Mouse (Mus musculus) megakaryocyte progenitor cell, adult 5-6 weeks (primary cell): ENCODE measurements around the gene Cep41. TPM values are rescaled to one million over a fixed set of nuclear protein-coding genes. Genes with fewer than 3 reads are reported as not detected.
A peak's percentile ranks its signal among the peaks of the same experiment; 100 is the strongest.

ENCODE experiments used
- ATAC-seq: replicated peaks from 2 replicates; pipeline ENCODE4 v1.8.0; 2016; ENCODE audit warnings: mild to moderate bottlenecking, moderate TSS enrichment, inconsistent platforms; ENCODE audit not compliant: poor library complexity
- total RNA-seq, 2 experiments: library from RNA; stranded (forward) in 1 of 2; stranded (reverse) in 1 of 2; fragments of 157-497, 149-512 nt in 1 of 2; fragments of 200-1000 nt in 1 of 2; gene quantifications; 2 replicates each; pipeline versions ENCODE4 v1.2.3 to v1.2.4; 2015 to 2017

The Cep41 gene
- total RNA-seq, 2 experiments from 2014 or later = 5.2 to 10.2 TPM

- ATAC-seq = no peak
Measured at GRCm38 (mm10) chr6:30636186-30636842, 57.2 kb downstream of the Cep41 start.

DNA sequence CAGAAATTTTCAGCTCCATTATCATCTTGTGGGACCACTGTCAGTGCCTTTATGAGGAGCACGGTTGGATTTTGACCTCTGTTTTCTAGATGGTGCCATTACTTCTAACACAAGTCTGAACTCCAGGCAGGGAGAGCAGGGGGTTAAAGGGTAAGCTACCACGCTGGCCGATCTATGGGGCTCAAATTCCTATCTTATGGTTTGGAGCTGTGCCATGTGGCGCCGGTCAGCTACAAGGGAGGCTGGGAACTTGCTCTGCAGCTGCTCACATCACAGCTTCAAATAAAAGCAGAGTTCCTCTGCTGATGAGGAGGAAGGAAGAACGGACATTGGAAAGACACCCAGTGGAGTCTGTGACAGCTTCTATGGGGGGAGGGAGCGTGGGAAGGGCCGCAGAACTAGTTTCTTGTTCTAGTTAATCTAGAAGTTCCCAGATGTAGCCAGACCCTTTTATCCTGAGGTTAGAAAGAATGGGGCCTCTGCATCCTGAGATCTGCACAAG lies 58.1 kb downstream of the Cep41 start:
- no peak for ATAC-seq

DNA sequence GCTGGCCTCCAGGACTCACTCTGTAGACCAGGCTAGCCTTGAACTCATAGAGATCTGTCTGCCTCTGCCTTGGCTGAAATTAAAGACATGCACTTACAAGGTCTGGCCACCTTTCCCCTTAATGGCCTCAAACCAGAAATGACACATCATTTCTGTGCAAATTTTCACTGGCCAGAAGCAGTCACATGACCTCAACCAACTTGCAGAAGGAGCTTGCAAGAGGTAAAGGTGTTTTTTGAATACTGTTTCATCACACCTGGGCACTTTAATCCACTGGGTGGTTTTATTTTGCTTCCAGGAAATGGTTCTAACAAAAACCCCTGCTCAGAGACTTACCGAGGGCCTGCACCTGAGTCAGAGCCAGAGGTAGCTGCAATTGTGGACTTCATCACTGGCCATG lies 63.6 kb downstream of the Cep41 start:
- no peak for ATAC-seq

- no peak for ATAC-seq
Measured at GRCm38 (mm10) chr6:30628152-30628551, 65.4 kb downstream of the Cep41 start.

GRCm38 (mm10) chr6:30624763-30625162 lies 68.8 kb downstream of the Cep41 start:
- ATAC-seq = no peak

DNA sequence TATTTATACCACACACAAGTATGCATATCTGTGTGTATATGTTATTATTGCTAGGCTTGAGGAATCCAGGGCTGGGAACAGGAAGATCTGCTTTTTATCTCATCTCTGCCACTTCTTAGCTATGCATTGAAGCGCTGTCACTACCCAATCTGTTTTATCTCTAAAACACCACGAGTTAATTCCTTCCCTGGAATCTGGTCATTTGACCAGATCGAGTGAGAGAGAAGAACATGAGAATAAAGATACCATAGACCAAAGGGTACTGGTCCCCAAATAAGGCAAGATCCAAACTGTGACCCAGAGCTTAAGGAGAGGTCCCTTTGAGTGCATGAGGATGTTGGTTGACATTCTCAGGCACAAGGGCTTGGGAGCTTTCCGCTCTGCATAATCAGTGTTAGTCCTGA lies 71.6 kb downstream of the Cep41 start:
- no peak for ATAC-seq

DNA sequence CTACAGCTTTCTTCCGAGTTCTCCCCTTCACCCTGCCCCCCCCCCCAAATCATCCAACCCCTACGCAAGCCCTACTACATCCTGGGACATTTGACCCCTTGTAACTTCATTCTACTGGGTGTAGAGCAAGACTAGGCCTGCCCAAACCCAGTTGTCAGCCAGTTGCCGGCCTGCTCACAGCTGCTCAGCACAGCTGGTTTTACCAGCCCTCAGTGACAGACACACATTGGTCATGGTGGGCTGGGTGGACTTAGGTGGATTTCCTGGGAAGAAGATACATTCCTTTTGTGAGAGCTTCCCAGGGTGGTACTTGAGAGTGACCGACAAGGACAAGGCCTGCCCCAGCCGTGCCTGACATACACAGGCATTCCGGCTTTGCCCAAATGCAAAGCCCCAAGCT lies 72.6 kb downstream of the Cep41 start:
- ATAC-seq = no peak

DNA sequence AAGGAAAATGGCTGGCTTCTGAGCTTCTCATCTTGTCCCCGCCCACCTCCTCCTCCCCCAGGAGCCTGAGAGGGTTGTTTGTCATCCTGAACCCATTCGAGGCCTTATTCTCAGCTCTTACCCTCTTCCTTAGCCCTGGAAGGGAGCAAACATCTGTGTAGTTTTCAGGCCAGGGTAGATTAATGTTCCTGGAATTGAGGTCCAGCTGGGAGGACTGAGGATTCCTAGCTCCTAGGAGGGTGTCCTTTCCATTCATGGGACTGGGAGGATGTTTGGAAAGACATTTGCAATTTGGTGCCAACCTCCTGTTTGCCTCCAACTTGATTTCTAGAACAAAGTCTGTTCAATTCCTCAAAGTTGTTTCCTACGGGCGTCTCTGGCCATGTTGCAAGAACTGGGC lies 73.0 kb downstream of the Cep41 start:
- ATAC-seq = no peak

GRCm38 (mm10) chr6:30619606-30620005 lies 73.9 kb downstream of the Cep41 start:
- ATAC-seq = no peak

GRCm38 (mm10) chr6:30618735-30619134 lies 74.8 kb downstream of the Cep41 start:
- no peak for ATAC-seq

GRCm38 (mm10) chr6:30617959-30618590 lies 75.5 kb downstream of the Cep41 start:
- no peak for ATAC-seq

GRCm38 (mm10) chr6:30617020-30617958 lies 76.3 kb downstream of the Cep41 start:
- ATAC-seq = peak; percentile 46; the same call in 1 of the 2 replicates

DNA sequence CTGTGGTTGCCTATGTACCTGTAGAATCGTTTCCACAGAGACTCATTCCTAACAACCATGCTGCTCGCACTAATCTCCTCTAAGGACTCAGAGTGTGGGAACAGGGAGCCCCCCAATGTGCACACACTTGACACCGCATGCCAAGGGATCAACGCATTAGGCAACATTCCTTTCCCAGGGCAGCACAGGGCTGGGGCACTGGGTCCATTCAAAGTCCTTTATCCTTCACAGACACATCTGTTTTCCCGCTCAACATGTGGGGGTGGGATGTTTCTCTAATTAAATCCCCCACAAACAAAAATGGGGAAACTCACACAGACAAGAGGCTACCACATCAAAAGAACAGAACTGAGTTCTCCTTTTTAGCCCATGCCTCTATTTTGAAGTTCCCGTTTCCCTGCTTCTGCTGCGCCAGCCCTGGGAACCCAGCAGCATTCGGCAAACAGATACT lies 77.0 kb downstream of the Cep41 start:
- peak; percentile 79 for ATAC-seq

DNA sequence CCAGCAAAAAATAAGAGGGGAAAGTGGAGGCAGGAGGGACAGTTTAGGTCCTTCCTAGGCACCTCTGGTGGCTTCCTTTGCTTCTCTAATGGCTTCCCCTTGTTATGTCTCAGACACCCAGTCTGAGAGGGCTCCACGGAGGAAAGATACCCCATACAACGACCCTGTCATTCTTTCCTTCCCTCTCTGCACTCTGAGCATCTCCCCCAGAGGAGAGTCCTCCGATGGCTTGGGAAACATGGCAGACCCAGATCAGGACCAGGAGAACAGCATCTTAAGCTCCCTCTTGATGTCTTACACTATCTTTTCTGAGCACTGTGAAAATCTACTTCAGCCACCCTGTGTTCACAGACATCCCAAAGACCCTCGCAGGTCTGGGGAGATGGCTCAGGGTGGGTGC lies 77.8 kb downstream of the Cep41 start:
- no peak for ATAC-seq

DNA sequence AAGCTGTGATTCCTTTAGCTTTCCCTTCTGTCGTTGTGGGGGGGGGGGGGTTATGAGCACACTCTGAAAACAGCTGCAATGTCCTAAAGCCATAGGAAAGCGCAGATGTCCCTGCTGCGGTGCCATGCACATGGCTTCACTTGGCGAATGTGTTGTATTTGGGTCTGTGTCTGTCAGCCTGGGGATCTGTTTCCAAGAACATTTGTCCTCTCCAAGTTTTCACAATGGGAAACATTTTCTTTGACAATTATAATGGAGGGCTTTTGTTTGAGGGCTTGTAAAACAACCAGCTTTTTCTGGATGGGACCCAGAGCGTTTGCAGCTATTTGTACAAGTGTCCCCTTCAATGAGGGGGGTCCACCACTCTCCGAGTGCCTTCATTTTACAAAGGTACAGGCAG lies 79.3 kb downstream of the Cep41 start:
- no peak for ATAC-seq

- ATAC-seq = no peak
Measured at GRCm38 (mm10) chr6:30611212-30611611, 82.3 kb downstream of the Cep41 start.

- ATAC-seq = no peak
Measured at GRCm38 (mm10) chr6:30610710-30611109, 82.8 kb downstream of the Cep41 start, which contains the start of gene Cpa5. Gene Cpa5 (plus strand): TSS chr6:30611010.

- ATAC-seq = peak; percentile 57; the same call in 1 of the 2 replicates
Measured at GRCm38 (mm10) chr6:30605672-30606071, 87.9 kb downstream of the Cep41 start.

- ATAC-seq = no peak
Measured at GRCm38 (mm10) chr6:30605111-30605510, 88.4 kb downstream of the Cep41 start.

- ATAC-seq = no peak
Measured at GRCm38 (mm10) chr6:30604342-30604867, 89.1 kb downstream of the Cep41 start.
